Mouse (Mus musculus): ENCODE measurements around the gene Dusp27. TPM values are rescaled to one million over a fixed set of nuclear protein-coding genes. Genes with fewer than 3 reads are reported as not detected.
"Not testable (repeated sequence)": the region's sequence is repeated elsewhere in the genome, so short reads cannot be mapped to it uniquely, and the experiment has no call there.

The Dusp27 gene
- polyA plus RNA-seq, 1 experiment from 2014 or later: 0.54 TPM

GRCm38 (mm10) chr1:166151341-166151740, 23.6 kb upstream of the Dusp27 start:
- WGBS: 42% methylated on average over 11 of the region's 11 CpGs
- no peak overlapping the region for H3K27ac ChIP-seq (ENCODE audit: low read depth, low read length)
- peaks cover 9% of the 10 kb centered on the region; the same call in 1 of the 2 replicates for H3K27me3 ChIP-seq (ENCODE audit: control insufficient read depth, insufficient read depth, low read length)
- H3K4me3 ChIP-seq (ENCODE audit: low read depth, low read length): no peak overlapping the region
- no peak for ATAC-seq (ENCODE audit: low read depth)
- H3K9ac ChIP-seq (replicated peaks; ENCODE audit: low read depth, low read length): no peak overlapping the region
- no peaks in the 10 kb centered on the region for H3K9me3 ChIP-seq (ENCODE audit: control insufficient read depth, low read length)
- H3K36me3 ChIP-seq (ENCODE audit: control insufficient read depth, insufficient read depth, low read length): no peaks in the 10 kb centered on the region
- peaks cover 4% of the 10 kb centered on the region; the same call in 1 of the 2 replicates for H3K4me1 ChIP-seq (ENCODE audit: control insufficient read depth, insufficient read depth, low read length)
- no peak overlapping the region for H3K4me2 ChIP-seq (ENCODE audit: low read depth, low read length)

GRCm38 (mm10) chr1:166150035-166150434, 22.3 kb upstream of the Dusp27 start:
- WGBS: 81% methylated on average over 7 of the region's 7 CpGs
- no peaks in the 10 kb centered on the region for H3K9me3 ChIP-seq (ENCODE audit: control insufficient read depth, low read length)
- no peaks in the 10 kb centered on the region for H3K36me3 ChIP-seq (ENCODE audit: control insufficient read depth, insufficient read depth, low read length)
- 0 out of 2 replicates have a peak, but pooled peaks cover 6% of the 10 kb centered on the region for H3K27me3 ChIP-seq (ENCODE audit: control insufficient read depth, insufficient read depth, low read length)
- no peak overlapping the region for H3K4me3 ChIP-seq (ENCODE audit: low read depth, low read length)
- no peak for ATAC-seq (ENCODE audit: low read depth)
- H3K27ac ChIP-seq (ENCODE audit: low read depth, low read length): no peak overlapping the region
- H3K4me2 ChIP-seq (ENCODE audit: low read depth, low read length): no peak overlapping the region
- H3K4me1 ChIP-seq (ENCODE audit: control insufficient read depth, insufficient read depth, low read length): peaks cover 4% of the 10 kb centered on the region; the same call in 1 of the 2 replicates
- H3K9ac ChIP-seq (replicated peaks; ENCODE audit: low read depth, low read length): no peak overlapping the region

GRCm38 (mm10) chr1:166149441-166149840, 21.7 kb upstream of the Dusp27 start:
- Histone ChIP-seq H3K4me2 (ENCODE audit: low read depth, low read length) (no peak overlapping the region), H3K36me3 (ENCODE audit: control insufficient read depth, insufficient read depth, low read length) (no peaks in the 10 kb centered on the region), H3K9ac (replicated peaks; ENCODE audit: low read depth, low read length) (no peak overlapping the region), H3K27me3 (ENCODE audit: control insufficient read depth, insufficient read depth, low read length) (0 out of 2 replicates have a peak, but pooled peaks cover 2% of the 10 kb centered on the region), H3K9me3 (ENCODE audit: control insufficient read depth, low read length) (no peaks in the 10 kb centered on the region), H3K4me1 (ENCODE audit: control insufficient read depth, insufficient read depth, low read length) (peaks cover 4% of the 10 kb centered on the region; the same call in 1 of the 2 replicates), H3K27ac (ENCODE audit: low read depth, low read length) (no peak overlapping the region), H3K4me3 (ENCODE audit: low read depth, low read length) (no peak overlapping the region)
- WGBS: 80% methylated on average over 4 of the region's 4 CpGs
- ATAC-seq (ENCODE audit: low read depth): no peak

- H3K27me3 ChIP-seq (ENCODE audit: control insufficient read depth, insufficient read depth, low read length): no peaks in the 10 kb centered on the region
- H3K9me3 ChIP-seq (ENCODE audit: control insufficient read depth, low read length): no peaks in the 10 kb centered on the region
- H3K27ac ChIP-seq (ENCODE audit: low read depth, low read length): no peak overlapping the region
- H3K4me2 ChIP-seq (ENCODE audit: low read depth, low read length): no peak overlapping the region
- 77% methylated on average over 3 of the region's 3 CpGs for WGBS
- ATAC-seq (ENCODE audit: low read depth): no peak
- H3K9ac ChIP-seq (replicated peaks; ENCODE audit: low read depth, low read length): no peak overlapping the region
- no peaks in the 10 kb centered on the region for H3K36me3 ChIP-seq (ENCODE audit: control insufficient read depth, insufficient read depth, low read length)
- H3K4me3 ChIP-seq (ENCODE audit: low read depth, low read length): no peak overlapping the region
- peaks cover 4% of the 10 kb centered on the region; the same call in 1 of the 2 replicates for H3K4me1 ChIP-seq (ENCODE audit: control insufficient read depth, insufficient read depth, low read length)
Observed at GRCm38 (mm10) chr1:166147657-166148056, 19.9 kb upstream of the Dusp27 start.

- H3K4me3 ChIP-seq (ENCODE audit: low read depth, low read length): no peak overlapping the region
- no peak overlapping the region for H3K27ac ChIP-seq (ENCODE audit: low read depth, low read length)
Observed at GRCm38 (mm10) chr1:166146626-166147025, 18.9 kb upstream of the Dusp27 start.

GRCm38 (mm10) chr1:166142369-166142768, 14.6 kb upstream of the Dusp27 start:
- Histone ChIP-seq H3K4me2 (ENCODE audit: low read depth, low read length) (no peak overlapping the region), H3K4me3 (ENCODE audit: low read depth, low read length) (no peak overlapping the region), H3K9me3 (ENCODE audit: control insufficient read depth, low read length) (no peaks in the 10 kb centered on the region), H3K36me3 (ENCODE audit: control insufficient read depth, insufficient read depth, low read length) (no peaks in the 10 kb centered on the region), H3K9ac (replicated peaks; ENCODE audit: low read depth, low read length) (no peak overlapping the region), H3K27me3 (ENCODE audit: control insufficient read depth, insufficient read depth, low read length) (no peaks in the 10 kb centered on the region), H3K27ac (ENCODE audit: low read depth, low read length) (no peak overlapping the region), H3K4me1 (ENCODE audit: control insufficient read depth, insufficient read depth, low read length) (no peaks in the 10 kb centered on the region)
- WGBS: 85% methylated on average over 6 of the region's 6 CpGs
- ATAC-seq (ENCODE audit: low read depth): no peak

More at GRCm38 (mm10) chr1:166146626-166147025, 18.9 kb upstream of the Dusp27 start:
- Histone ChIP-seq H3K36me3 (ENCODE audit: control insufficient read depth, insufficient read depth, low read length) (no peaks in the 10 kb centered on the region), H3K27me3 (ENCODE audit: control insufficient read depth, insufficient read depth, low read length) (no peaks in the 10 kb centered on the region), H3K9ac (replicated peaks; ENCODE audit: low read depth, low read length) (no peak overlapping the region), H3K4me1 (ENCODE audit: control insufficient read depth, insufficient read depth, low read length) (peaks cover 4% of the 10 kb centered on the region; the same call in 1 of the 2 replicates), H3K9me3 (ENCODE audit: control insufficient read depth, low read length) (no peaks in the 10 kb centered on the region), H3K4me2 (ENCODE audit: low read depth, low read length) (no peak overlapping the region)
- no peak for ATAC-seq (ENCODE audit: low read depth)
- WGBS: 84% methylated on average over 11 of the region's 11 CpGs

GRCm38 (mm10) chr1:166141868-166142267, 14.1 kb upstream of the Dusp27 start:
- H3K27ac ChIP-seq (ENCODE audit: low read depth, low read length); H3K4me3 ChIP-seq (ENCODE audit: low read depth, low read length); H3K9me3 ChIP-seq (ENCODE audit: control insufficient read depth, low read length); H3K4me1 ChIP-seq (ENCODE audit: control insufficient read depth, insufficient read depth, low read length); H3K9ac ChIP-seq (replicated peaks; ENCODE audit: low read depth, low read length); H3K36me3 ChIP-seq (ENCODE audit: control insufficient read depth, insufficient read depth, low read length); H3K27me3 ChIP-seq (ENCODE audit: control insufficient read depth, insufficient read depth, low read length); ATAC-seq (ENCODE audit: low read depth); H3K4me2 ChIP-seq (ENCODE audit: low read depth, low read length): not testable (repeated sequence)
- 83% methylated on average over 9 of the region's 9 CpGs for WGBS

GRCm38 (mm10) chr1:166139620-166140184, 12.0 kb upstream of the Dusp27 start:
- H3K27ac ChIP-seq (ENCODE audit: low read depth, low read length): no peak overlapping the region
- ATAC-seq (ENCODE audit: low read depth): peak; percentile 76
- H3K4me3 ChIP-seq (ENCODE audit: low read depth, low read length): no peak overlapping the region
- no peaks in the 10 kb centered on the region for H3K4me1 ChIP-seq (ENCODE audit: control insufficient read depth, insufficient read depth, low read length)
- no peak overlapping the region for H3K9ac ChIP-seq (replicated peaks; ENCODE audit: low read depth, low read length)
- H3K9me3 ChIP-seq (ENCODE audit: control insufficient read depth, low read length): no peaks in the 10 kb centered on the region
- no peak overlapping the region for H3K4me2 ChIP-seq (ENCODE audit: low read depth, low read length)
- WGBS: 25% methylated on average over 4 of the region's 4 CpGs
- H3K27me3 ChIP-seq (ENCODE audit: control insufficient read depth, insufficient read depth, low read length): no peaks in the 10 kb centered on the region
- H3K36me3 ChIP-seq (ENCODE audit: control insufficient read depth, insufficient read depth, low read length): no peaks in the 10 kb centered on the region

- Histone ChIP-seq H3K9ac (replicated peaks; ENCODE audit: low read depth, low read length) (no peak overlapping the region), H3K27me3 (ENCODE audit: control insufficient read depth, insufficient read depth, low read length) (no peaks in the 10 kb centered on the region), H3K4me1 (ENCODE audit: control insufficient read depth, insufficient read depth, low read length) (no peaks in the 10 kb centered on the region), H3K27ac (ENCODE audit: low read depth, low read length) (no peak overlapping the region), H3K36me3 (ENCODE audit: control insufficient read depth, insufficient read depth, low read length) (no peaks in the 10 kb centered on the region), H3K4me3 (ENCODE audit: low read depth, low read length) (no peak overlapping the region), H3K9me3 (ENCODE audit: control insufficient read depth, low read length) (no peaks in the 10 kb centered on the region), H3K4me2 (ENCODE audit: low read depth, low read length) (no peak overlapping the region)
- ATAC-seq (ENCODE audit: low read depth): no peak
- 82% methylated on average over 3 of the region's 3 CpGs for WGBS
Observed at GRCm38 (mm10) chr1:166139113-166139512, 11.4 kb upstream of the Dusp27 start.

All from neural tube, embryonic 14.5 days (tissue).